Mouse (Mus musculus) liver, embryonic 14.5 days (tissue): ENCODE measurements around the gene Bloc1s6.

Source experiments
- CTCF ChIP-seq: IDR thresholded peaks from 2 replicates; pipeline ENCODE4 v1.5.1; 2016; ENCODE audit warnings: antibody characterized with exemption, low read depth, control low read depth
- EP300 ChIP-seq: IDR thresholded peaks from 2 replicates; pipeline ENCODE4 v1.6.1; 2016; ENCODE audit warnings: antibody characterized with exemption, low read depth

DNA sequence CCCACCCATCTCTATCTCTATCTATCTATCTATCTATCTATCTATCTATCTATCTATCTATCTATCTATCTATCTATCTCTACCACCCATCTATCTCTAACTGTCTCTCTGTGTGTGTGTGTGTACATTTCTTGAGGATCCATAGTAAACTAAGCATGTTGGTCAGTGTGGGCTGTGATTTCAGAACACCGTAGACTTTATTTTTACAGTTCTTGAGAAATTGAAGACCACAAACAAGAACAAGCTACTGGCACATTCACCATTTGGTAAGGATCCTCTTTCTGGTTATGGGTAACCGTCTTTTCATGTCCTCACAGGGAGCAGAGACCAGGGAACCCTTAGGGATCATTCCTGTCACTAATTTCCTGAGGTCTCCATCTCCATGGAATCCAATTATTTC, 25.5 kb upstream of the Bloc1s6 start:
- TF ChIP-seq CTCF (no peak), EP300 (no peak)
